Mouse (Mus musculus): ENCODE data around the gene 2610301B20Rik. TPM values are rescaled to one million over a fixed set of nuclear protein-coding genes. Genes with fewer than 3 reads are reported as not detected.

2610301B20Rik gene
- total and polyA plus RNA-seq, 3 experiments: 13.3 to 15.7 TPM; not detected in 1

DNA sequence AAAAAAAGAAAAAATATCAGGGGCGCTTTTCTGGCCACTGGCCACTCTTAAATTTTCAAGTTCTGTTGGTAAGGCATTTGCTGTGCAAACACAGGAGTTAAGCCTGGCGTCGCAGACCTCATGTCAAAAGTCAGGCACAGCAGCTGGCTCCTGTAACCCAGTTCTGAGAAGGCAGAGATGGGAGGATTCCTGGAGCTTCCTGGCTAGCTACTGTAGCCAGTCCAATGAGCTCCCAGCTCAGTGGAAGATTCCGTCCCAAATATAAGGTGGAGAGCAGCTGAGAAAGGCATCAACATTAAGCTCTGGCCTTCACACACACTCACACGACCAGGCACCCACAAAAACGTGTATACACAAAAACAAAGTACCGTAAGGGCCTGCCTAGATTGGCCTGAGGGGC, 28.4 kb upstream of the 2610301B20Rik start:
- no peak overlapping the region for H3K9ac ChIP-seq (ENCODE audit: control insufficient read depth, low read depth, low read length, poor library complexity, severe bottlenecking)
- H3K4me1 ChIP-seq (ENCODE audit: control insufficient read depth in 1 of 2, insufficient read depth in 2 of 2, low read length in 2 of 2): no peaks in the 10 kb centered on the region
- DNase-seq (ENCODE audit: low read depth, low spot score): no peak
- no peak overlapping the region for H3K4me3 ChIP-seq (ENCODE audit: control insufficient read depth in 1 of 2, insufficient read depth in 1 of 2, low read depth in 2 of 2, low read length in 2 of 2)
- no peaks in the 10 kb centered on the region for H3K79me2 ChIP-seq (ENCODE audit: control insufficient read depth, insufficient read depth, low read length, poor library complexity)
- H3K27me3 ChIP-seq (ENCODE audit: control insufficient read depth in 1 of 2, insufficient read depth in 2 of 2, low read length in 2 of 2): peaks cover 0 to 4% of the 10 kb centered on the region in 2 experiments; a peak in 3 of 4 replicates
- H3K27ac ChIP-seq (ENCODE audit: control insufficient read depth, low read depth, low read length): no peak overlapping the region
- no peaks in the 10 kb centered on the region for H3K9me3 ChIP-seq (replicated peaks; ENCODE audit: insufficient read depth, low read length)
- TF ChIP-seq ZMIZ1 (IDR thresholded peaks at IDR 0.05; ENCODE audit: low read depth, low read length) (no peak), ZNF384 (IDR thresholded peaks at IDR 0.05; ENCODE audit: low read depth, low read length) (no peak), E2F4 (IDR thresholded peaks at IDR 0.05; ENCODE audit: borderline replicate concordance, low read depth, low read length) (no peak), ELF1 (IDR thresholded peaks at IDR 0.05; ENCODE audit: low read depth, low read length) (no peak), USF1 (IDR thresholded peaks at IDR 0.05; ENCODE audit: low read depth, low read length) (no peak), SIN3A (IDR thresholded peaks at IDR 0.05; ENCODE audit: low read length) (no peak), JUND (IDR thresholded peaks at IDR 0.05; ENCODE audit: low read depth, low read length) (no peak), UBTF (IDR thresholded peaks at IDR 0.05; ENCODE audit: borderline replicate concordance, insufficient read depth, low read depth, low read length) (no peak), MAFK (IDR thresholded peaks at IDR 0.05; ENCODE audit: borderline replicate concordance, low read depth, low read length) (no peak), ZKSCAN1 (IDR thresholded peaks at IDR 0.05; ENCODE audit: low read depth, low read length) (no peak), NELFE (IDR thresholded peaks at IDR 0.05; ENCODE audit: low read depth, low read length) (no peak)
- no peaks in the 10 kb centered on the region for H3K36me3 ChIP-seq (ENCODE audit: control insufficient read depth in 1 of 2, insufficient read depth in 2 of 2, low read length in 2 of 2)

DNA sequence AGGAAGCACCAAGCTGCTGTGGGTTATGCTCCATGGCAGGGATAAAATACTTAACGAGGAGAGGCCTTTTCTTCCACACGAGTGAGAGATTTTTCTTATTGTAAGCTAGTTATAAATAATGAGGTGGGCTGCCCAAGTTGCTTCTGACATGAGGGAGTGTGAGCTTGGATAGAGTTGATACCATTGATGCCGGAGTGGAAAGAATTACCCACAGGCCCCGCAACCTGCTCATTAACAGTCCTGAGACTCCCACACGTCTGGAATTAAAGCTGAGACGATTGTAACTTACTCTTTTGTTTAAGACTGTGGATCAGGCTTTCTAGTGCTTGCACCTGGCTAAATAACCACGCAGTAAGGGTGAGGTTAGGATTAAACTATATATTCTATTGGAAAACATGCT, 24.5 kb upstream of the 2610301B20Rik start:
- no peak overlapping the region for H3K4me3 ChIP-seq (ENCODE audit: control insufficient read depth in 1 of 2, insufficient read depth in 1 of 2, low read depth in 2 of 2, low read length in 2 of 2)
- no peaks in the 10 kb centered on the region for H3K36me3 ChIP-seq (ENCODE audit: control insufficient read depth in 1 of 2, insufficient read depth in 2 of 2, low read length in 2 of 2)
- no peak for TF ChIP-seq MYB (IDR thresholded peaks at IDR 0.05; ENCODE audit: low read depth, low read length)
- TF ChIP-seq JUND (IDR thresholded peaks at IDR 0.05; ENCODE audit: low read depth, low read length): no peak
- TF ChIP-seq MYC (IDR thresholded peaks at IDR 0.05; ENCODE audit: low read depth, low read length): no peak
- TF ChIP-seq MAFK (IDR thresholded peaks at IDR 0.05; ENCODE audit: borderline replicate concordance, low read depth, low read length): no peak
- no peak for TF ChIP-seq NELFE (IDR thresholded peaks at IDR 0.05; ENCODE audit: low read depth, low read length)
- TF ChIP-seq UBTF (IDR thresholded peaks at IDR 0.05; ENCODE audit: borderline replicate concordance, insufficient read depth, low read depth, low read length): no peak
- no peak for TF ChIP-seq GATA1 (IDR thresholded peaks at IDR 0.05; ENCODE audit: low read depth, low read length)
- no peak for TF ChIP-seq MXI1 (IDR thresholded peaks at IDR 0.05; ENCODE audit: low read depth, low read length)
- no peak for TF ChIP-seq MAX (IDR thresholded peaks at IDR 0.05; ENCODE audit: low read length)
- TF ChIP-seq ZKSCAN1 (IDR thresholded peaks at IDR 0.05; ENCODE audit: low read depth, low read length): no peak
- no peak for TF ChIP-seq ZNF384 (IDR thresholded peaks at IDR 0.05; ENCODE audit: low read depth, low read length)
- TF ChIP-seq EP300 (IDR thresholded peaks at IDR 0.05; ENCODE audit: low read depth in 1 of 2, low read length in 2 of 2): no peak
- TF ChIP-seq POLR2A (IDR thresholded peaks at IDR 0.05; ENCODE audit: control insufficient read depth in 1 of 2, insufficient read depth in 1 of 2, low read depth in 1 of 2, low read length in 2 of 2, poor library complexity in 1 of 2): no peak
- no peak for TF ChIP-seq TCF12 (IDR thresholded peaks at IDR 0.05; ENCODE audit: low read depth, low read length)
- no peaks in the 10 kb centered on the region for H3K4me1 ChIP-seq (ENCODE audit: control insufficient read depth in 1 of 2, insufficient read depth in 2 of 2, low read length in 2 of 2)
- DNase-seq (ENCODE audit: low read depth, low spot score): no peak
- H3K27me3 ChIP-seq (ENCODE audit: control insufficient read depth in 1 of 2, insufficient read depth in 2 of 2, low read length in 2 of 2): peaks cover 0 to 4% of the 10 kb centered on the region in 2 experiments; a peak in 2 of 4 replicates
- no peak overlapping the region for H3K9ac ChIP-seq (ENCODE audit: control insufficient read depth, low read depth, low read length, poor library complexity, severe bottlenecking)
- H3K27ac ChIP-seq (ENCODE audit: control insufficient read depth, low read depth, low read length): no peak overlapping the region
- H3K9me3 ChIP-seq (replicated peaks; ENCODE audit: insufficient read depth, low read length): no peaks in the 10 kb centered on the region
- no peaks in the 10 kb centered on the region for H3K79me2 ChIP-seq (ENCODE audit: control insufficient read depth, insufficient read depth, low read length, poor library complexity)
